Mouse (Mus musculus): ENCODE measurements around the gene Ubxn2a. TPM values are rescaled to one million over a fixed set of nuclear protein-coding genes. Genes with fewer than 3 reads are reported as not detected.
A peak's percentile ranks its signal among the peaks of the same experiment; 100 is the strongest.
"Not testable (repeated sequence)": the region's sequence is repeated elsewhere in the genome, so short reads cannot be mapped to it uniquely, and the experiment has no call there.

Ubxn2a gene
- total and polyA plus RNA-seq, 3 experiments, result 21.9 to 22.8 TPM; not detected in 1

DNA sequence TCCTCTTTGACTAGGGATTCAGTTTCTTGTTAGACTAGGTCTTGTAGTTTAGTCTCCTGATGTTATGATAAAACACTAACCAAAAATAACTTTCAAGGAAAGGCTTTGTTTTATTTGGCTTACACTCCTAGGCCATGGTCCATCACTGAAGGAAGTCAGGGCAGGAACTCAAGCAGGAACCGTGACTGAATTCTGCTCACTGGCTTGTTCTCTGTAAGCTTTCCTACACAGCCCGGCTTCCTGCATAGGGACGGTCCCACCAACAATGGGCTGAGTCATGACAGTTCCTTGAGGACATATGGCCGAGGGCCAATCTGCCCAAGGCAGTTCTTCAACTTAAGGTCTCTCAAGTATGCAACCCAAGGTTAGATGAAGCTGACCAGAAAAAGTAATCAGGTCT is 4.2 kb upstream of the Ubxn2a start:
- H3K36me3 ChIP-seq (ENCODE audit: control insufficient read depth in 1 of 2, insufficient read depth in 2 of 2, low read length in 2 of 2), result peaks cover 0 to 2% of the 10 kb centered on the region in 2 experiments; a peak in 1 of 4 replicates
- no peak for TF ChIP-seq CHD1 (IDR thresholded peaks at IDR 0.05; ENCODE audit: low read depth, low read length)
- TF ChIP-seq ETS1 (IDR thresholded peaks at IDR 0.05; ENCODE audit: low read depth, low read length), result no peak
- no peak for TF ChIP-seq RCOR1 (IDR thresholded peaks at IDR 0.05; ENCODE audit: low read depth, low read length)
- no peak for TF ChIP-seq JUND (IDR thresholded peaks at IDR 0.05; ENCODE audit: low read depth, low read length)
- TF ChIP-seq SMC3 (IDR thresholded peaks at IDR 0.05; ENCODE audit: low read depth, low read length), result no peak
- TF ChIP-seq MXI1 (IDR thresholded peaks at IDR 0.05; ENCODE audit: low read depth, low read length), result no peak
- TF ChIP-seq ZMIZ1 (IDR thresholded peaks at IDR 0.05; ENCODE audit: low read depth, low read length), result no peak
- no peak for TF ChIP-seq KAT2A (conservative IDR thresholded peaks at IDR 0.05; ENCODE audit: low read depth, low read length)
- no peak for TF ChIP-seq GABPA (IDR thresholded peaks at IDR 0.05; ENCODE audit: low read depth, low read length)
- TF ChIP-seq ZC3H11A (IDR thresholded peaks at IDR 0.05; ENCODE audit: low read depth, low read length), result no peak
- no peak for TF ChIP-seq RAD21 (IDR thresholded peaks at IDR 0.05; ENCODE audit: low read depth, low read length)
- TF ChIP-seq CTCF (IDR thresholded peaks at IDR 0.05 in 2 of 3, conservative IDR thresholded peaks at IDR 0.05 in 1 of 3; ENCODE audit: control insufficient read depth in 1 of 3, insufficient read depth in 1 of 3, low read depth in 2 of 3, low read length in 3 of 3, poor library complexity in 1 of 3, severe bottlenecking in 1 of 3), result no peak
- TF ChIP-seq TCF12 (IDR thresholded peaks at IDR 0.05; ENCODE audit: low read depth, low read length), result no peak
- no peak for TF ChIP-seq E2F4 (IDR thresholded peaks at IDR 0.05; ENCODE audit: borderline replicate concordance, low read depth, low read length)
- H3K9ac ChIP-seq (ENCODE audit: control insufficient read depth, low read depth, low read length, poor library complexity, severe bottlenecking), result no peak overlapping the region
- H3K27me3 ChIP-seq (ENCODE audit: control insufficient read depth in 1 of 2, insufficient read depth in 2 of 2, low read length in 2 of 2), result no peaks in the 10 kb centered on the region
- peaks cover 0 to 5% of the 10 kb centered on the region in 2 experiments; a peak in 2 of 4 replicates for H3K4me1 ChIP-seq (ENCODE audit: control insufficient read depth in 1 of 2, insufficient read depth in 2 of 2, low read length in 2 of 2)
- no peaks in the 10 kb centered on the region for H3K9me3 ChIP-seq (replicated peaks; ENCODE audit: insufficient read depth, low read length)
- no peak overlapping the region for H3K27ac ChIP-seq (ENCODE audit: control insufficient read depth, low read depth, low read length)
- DNase-seq (ENCODE audit: low read depth, low spot score), result no peak
- no peak overlapping the region for H3K4me3 ChIP-seq (ENCODE audit: control insufficient read depth in 1 of 2, insufficient read depth in 1 of 2, low read depth in 2 of 2, low read length in 2 of 2)
- H3K79me2 ChIP-seq (ENCODE audit: control insufficient read depth, insufficient read depth, low read length, poor library complexity), result peaks cover 6% of the 10 kb centered on the region

DNA sequence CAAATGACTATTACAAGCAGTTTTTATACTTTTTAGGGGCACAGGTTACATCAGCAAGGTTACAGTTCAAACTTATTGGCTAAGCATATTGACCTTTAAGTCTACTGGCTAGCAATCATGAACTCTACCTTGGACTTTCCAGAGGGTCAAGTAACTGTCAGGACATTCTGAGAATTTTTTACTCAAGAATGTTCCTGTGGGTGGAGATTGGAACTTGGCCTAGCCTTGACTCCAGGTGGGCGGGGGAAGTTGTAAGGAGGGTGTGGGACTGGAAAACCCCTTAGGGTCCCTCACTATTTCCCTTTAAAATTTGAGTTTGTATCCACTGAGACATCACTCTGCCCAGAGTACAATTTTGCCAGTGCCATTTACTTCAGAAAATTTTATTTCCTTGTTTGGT is 3.0 kb upstream of the Ubxn2a start:
- H3K9me3 ChIP-seq (replicated peaks; ENCODE audit: insufficient read depth, low read length); H3K27me3 ChIP-seq (ENCODE audit: control insufficient read depth in 1 of 2, insufficient read depth in 2 of 2, low read length in 2 of 2); H3K9ac ChIP-seq (ENCODE audit: control insufficient read depth, low read depth, low read length, poor library complexity, severe bottlenecking); H3K4me3 ChIP-seq (ENCODE audit: control insufficient read depth in 1 of 2, insufficient read depth in 1 of 2, low read depth in 2 of 2, low read length in 2 of 2); H3K27ac ChIP-seq (ENCODE audit: control insufficient read depth, low read depth, low read length); H3K4me1 ChIP-seq (ENCODE audit: control insufficient read depth in 1 of 2, insufficient read depth in 2 of 2, low read length in 2 of 2); DNase-seq (ENCODE audit: low read depth, low spot score); H3K36me3 ChIP-seq (ENCODE audit: control insufficient read depth in 1 of 2, insufficient read depth in 2 of 2, low read length in 2 of 2): not testable (repeated sequence)
- peaks cover 10% of the 10 kb centered on the region for H3K79me2 ChIP-seq (ENCODE audit: control insufficient read depth, insufficient read depth, low read length, poor library complexity)

DNA sequence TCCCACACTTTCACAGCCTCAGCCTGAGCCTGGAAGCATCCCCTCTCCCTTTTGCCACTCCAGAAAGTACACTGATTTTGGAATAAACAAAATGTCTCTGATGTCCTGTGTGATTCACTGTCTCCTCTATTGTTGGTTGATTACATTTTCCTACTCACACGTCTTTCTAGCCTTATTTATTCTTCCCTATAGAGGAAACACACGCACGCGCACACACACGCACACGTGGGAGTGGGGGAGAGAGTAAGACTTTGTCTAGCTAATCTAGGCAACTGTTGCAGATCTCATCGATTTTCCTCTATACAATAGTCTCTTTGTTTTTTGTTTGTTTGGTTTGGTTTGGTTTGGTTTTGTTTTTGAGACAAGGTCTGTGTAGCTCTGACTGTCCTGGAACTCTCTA is 886 bp upstream of the Ubxn2a start:
- H3K79me2 ChIP-seq (ENCODE audit: control insufficient read depth, insufficient read depth, low read length, poor library complexity), result peaks cover 16% of the 10 kb centered on the region
- H3K36me3 ChIP-seq (ENCODE audit: control insufficient read depth in 1 of 2, insufficient read depth in 2 of 2, low read length in 2 of 2), result peaks cover 2 to 8% of the 10 kb centered on the region in 2 experiments; a peak in 2 of 4 replicates
- H3K4me3 ChIP-seq (ENCODE audit: control insufficient read depth in 1 of 2, insufficient read depth in 1 of 2, low read depth in 2 of 2, low read length in 2 of 2), result peak overlapping the region; percentile 76 to 79; a peak in 1 of 4 replicates
- no peak overlapping the region for H3K9ac ChIP-seq (ENCODE audit: control insufficient read depth, low read depth, low read length, poor library complexity, severe bottlenecking)
- no peak for TF ChIP-seq POLR2A (IDR thresholded peaks at IDR 0.05; ENCODE audit: control insufficient read depth in 1 of 2, insufficient read depth in 1 of 2, low read depth in 1 of 2, low read length in 2 of 2, poor library complexity in 1 of 2)
- TF ChIP-seq BHLHE40 (IDR thresholded peaks at IDR 0.05; ENCODE audit: borderline replicate concordance, low read depth, low read length), result no peak
- no peak for TF ChIP-seq UBTF (IDR thresholded peaks at IDR 0.05; ENCODE audit: borderline replicate concordance, insufficient read depth, low read depth, low read length)
- no peak for TF ChIP-seq ZKSCAN1 (IDR thresholded peaks at IDR 0.05; ENCODE audit: low read depth, low read length)
- TF ChIP-seq MYC (IDR thresholded peaks at IDR 0.05; ENCODE audit: low read depth, low read length), result no peak
- TF ChIP-seq RCOR1 (IDR thresholded peaks at IDR 0.05; ENCODE audit: low read depth, low read length), result no peak
- TF ChIP-seq TCF12 (IDR thresholded peaks at IDR 0.05; ENCODE audit: low read depth, low read length), result no peak
- no peak for TF ChIP-seq CHD1 (IDR thresholded peaks at IDR 0.05; ENCODE audit: low read depth, low read length)
- TF ChIP-seq ZC3H11A (IDR thresholded peaks at IDR 0.05; ENCODE audit: low read depth, low read length), result no peak
- no peak for TF ChIP-seq POLR2AphosphoS2 (IDR thresholded peaks at IDR 0.05; ENCODE audit: low read length)
- no peaks in the 10 kb centered on the region for H3K27me3 ChIP-seq (ENCODE audit: control insufficient read depth in 1 of 2, insufficient read depth in 2 of 2, low read length in 2 of 2)
- H3K9me3 ChIP-seq (replicated peaks; ENCODE audit: insufficient read depth, low read length), result no peaks in the 10 kb centered on the region
- DNase-seq (ENCODE audit: low read depth, low spot score), result no peak
- no peak overlapping the region for H3K27ac ChIP-seq (ENCODE audit: control insufficient read depth, low read depth, low read length)
- peaks cover 4 to 9% of the 10 kb centered on the region in 2 experiments; a peak in 3 of 4 replicates for H3K4me1 ChIP-seq (ENCODE audit: control insufficient read depth in 1 of 2, insufficient read depth in 2 of 2, low read length in 2 of 2)
